Mouse (Mus musculus) c-Kit-negative CD71-positive TER-119-positive erythroid progenitor cells, embryonic 14.5 days (primary cell): ENCODE measurements at regions not wholly inside any gene's neighbourhood (a gene's known extent, or its start where the extent isn't known, plus 50 kb on each side); places are given as distances from the start of the nearest gene placed in this dataset.

Experiments used
- DNase-seq: peaks from one replicate; pipeline ENCODE4 v3.0.0-alpha.2; 2013; ENCODE audit warnings: low read depth, low spot score

DNA sequence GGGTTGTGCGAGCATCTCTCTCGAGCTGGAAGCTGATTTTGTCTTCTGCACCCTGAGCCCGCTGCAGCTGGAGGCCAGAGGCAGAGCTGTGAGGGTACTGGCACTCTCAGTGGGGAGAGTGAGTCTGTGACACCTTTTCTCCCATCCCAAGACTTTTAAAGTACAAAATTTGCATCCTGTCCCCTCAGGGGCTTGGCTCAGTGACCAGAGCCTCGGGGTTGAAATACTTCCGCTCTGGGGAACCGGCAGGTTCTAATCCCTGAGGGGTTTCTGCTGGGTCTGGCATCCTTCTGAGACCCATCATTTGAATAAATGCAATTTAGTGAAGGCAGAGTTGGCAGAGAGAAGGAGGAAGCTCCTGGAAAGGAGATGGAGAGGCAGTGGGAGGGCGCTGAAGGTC, 340.5 kb upstream of the Smim15 start:
- DNase-seq, result no peak

DNA sequence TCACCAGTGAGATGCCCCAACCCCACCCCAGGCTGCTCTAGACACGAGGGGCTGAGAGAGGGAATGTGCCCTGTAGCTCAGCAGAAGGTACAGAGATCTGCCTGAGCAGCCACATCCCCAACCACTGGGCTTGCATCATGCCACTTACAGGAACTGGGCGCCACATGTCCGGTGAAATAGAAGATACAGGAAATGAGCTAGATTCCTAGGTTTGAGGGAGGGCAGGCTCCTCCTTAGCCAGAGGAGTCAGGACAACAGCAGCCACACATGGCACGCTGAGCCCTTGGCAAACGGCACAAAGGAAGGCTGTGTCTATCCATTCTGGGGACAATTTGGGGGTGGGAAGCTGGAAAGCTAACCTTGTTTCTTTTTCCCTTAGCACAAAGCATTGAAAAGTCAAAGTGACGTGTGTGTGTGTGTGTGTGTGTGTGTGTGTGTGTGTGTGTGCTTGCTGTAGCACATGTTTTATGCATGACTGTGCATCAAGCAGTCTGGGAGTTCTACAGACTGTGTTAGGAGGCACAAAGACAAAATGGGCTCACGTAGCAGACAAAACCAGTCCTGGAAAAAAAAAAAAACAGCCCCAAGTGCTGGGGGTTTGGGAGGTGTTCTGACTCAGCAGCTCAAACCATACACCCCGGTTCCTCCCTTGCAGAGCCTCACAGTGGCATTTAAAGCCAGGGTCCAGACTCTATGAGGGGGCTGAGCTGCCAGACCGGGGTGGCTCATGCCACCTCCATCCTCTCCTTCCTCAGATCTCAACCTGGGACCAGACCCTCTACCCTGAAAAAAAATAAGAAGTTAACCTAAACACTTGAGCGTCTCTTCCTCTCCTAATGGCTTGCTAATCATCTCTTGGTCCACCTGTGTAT, 343.7 kb upstream of the Smim15 start:
- no peak for DNase-seq

DNA sequence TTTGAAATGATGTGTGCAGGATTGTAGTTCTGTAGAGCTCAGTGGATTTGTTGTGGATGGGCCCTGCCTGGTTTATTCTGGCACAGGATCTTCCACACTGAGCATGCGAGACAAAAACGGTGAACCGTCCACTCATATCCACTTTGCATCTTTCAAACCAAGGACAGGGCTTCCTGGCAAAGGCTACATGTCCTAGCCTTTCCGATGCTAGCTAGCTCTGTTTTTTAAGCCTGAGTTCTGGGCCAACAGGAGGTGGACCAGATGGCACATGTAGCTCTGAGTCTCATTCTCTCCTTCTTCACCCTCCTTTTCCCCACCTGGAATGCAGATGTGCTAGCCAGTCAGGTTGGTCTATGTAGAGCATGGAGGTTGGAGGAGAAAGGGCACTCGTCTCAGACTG, 345.0 kb upstream of the Smim15 start:
- DNase-seq, result no peak

- no peak for DNase-seq
Observed at GRCm38 (mm10) chr13:107698345-107698744, 345.9 kb upstream of the Smim15 start.

DNA sequence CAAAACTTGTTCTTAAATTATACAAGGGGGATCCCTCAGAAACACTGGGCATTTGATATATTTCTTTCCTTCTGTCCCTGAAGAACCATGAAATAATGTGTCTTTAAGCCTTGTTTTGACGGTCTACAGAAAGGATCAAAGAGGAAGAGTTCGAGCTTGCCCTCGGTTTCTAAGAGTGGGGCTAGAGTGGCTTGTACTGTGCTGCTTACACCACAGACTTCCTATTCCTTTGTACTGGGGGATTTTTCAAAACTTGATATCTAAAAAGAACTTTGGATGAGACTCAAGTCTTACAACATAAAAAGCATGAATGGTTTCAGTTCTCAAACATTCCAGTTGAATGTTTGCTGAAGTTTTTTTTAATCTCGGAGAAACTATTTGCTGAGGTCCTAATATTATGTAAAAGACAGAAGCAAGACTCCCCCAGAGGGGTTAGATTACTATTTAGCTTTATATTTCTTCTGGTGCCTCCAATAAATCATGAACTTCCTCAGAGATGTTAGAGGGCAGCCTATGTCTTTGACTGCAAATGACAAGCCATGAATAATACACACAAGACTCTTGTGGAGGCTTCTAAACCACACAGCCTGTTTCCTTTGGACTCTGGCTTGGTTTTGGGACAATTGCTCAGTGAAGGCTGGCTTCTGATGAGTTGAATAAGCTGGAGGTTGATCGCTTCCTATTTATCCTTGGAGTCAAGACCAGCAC, 352.0 kb upstream of the Smim15 start:
- DNase-seq, result no peak

- no peak for DNase-seq
Observed at GRCm38 (mm10) chr13:107688972-107689371, 355.3 kb upstream of the Smim15 start.

DNA sequence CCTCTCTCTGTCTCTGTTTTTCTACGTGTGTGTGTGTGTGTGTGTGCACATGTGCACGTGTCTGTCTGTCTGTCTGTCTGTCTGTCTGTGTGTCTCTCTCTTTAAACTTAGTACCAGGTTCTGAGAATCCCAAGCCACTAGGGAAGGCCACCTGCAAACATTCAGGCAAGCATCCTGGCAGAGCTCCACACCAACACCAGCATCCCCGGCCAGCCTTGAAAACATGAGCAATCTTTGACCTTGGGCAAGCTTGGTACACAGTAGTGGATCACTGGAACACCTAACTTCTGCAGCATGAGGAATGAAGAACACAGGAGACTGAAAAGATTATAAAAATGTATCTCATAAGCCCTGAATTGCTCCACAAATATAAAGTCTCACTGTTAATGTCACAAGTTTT, 359.0 kb upstream of the Smim15 start:
- no peak for DNase-seq

- no peak for DNase-seq
Observed at GRCm38 (mm10) chr13:107683909-107684308, 360.3 kb upstream of the Smim15 start.

DNA sequence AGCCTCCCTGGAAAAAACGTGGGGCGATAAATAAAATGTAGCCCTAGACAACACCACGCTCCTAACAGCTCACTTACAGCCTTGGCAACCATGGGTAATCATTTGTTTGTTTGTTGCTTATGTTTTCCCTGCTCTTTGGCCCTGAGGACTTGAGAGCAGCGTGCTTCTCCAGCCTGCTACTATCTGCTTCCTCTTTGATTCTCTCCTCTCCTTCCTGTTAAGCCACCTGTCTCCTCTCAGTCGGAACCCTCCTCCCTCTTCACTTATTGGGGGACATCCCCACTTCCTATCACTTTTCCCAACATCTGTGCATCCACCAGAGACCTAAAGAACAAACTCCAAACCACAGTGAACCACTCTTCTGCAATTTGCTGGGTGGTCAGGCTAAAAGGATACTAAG, 362.5 kb upstream of the Smim15 start:
- no peak for DNase-seq

DNA sequence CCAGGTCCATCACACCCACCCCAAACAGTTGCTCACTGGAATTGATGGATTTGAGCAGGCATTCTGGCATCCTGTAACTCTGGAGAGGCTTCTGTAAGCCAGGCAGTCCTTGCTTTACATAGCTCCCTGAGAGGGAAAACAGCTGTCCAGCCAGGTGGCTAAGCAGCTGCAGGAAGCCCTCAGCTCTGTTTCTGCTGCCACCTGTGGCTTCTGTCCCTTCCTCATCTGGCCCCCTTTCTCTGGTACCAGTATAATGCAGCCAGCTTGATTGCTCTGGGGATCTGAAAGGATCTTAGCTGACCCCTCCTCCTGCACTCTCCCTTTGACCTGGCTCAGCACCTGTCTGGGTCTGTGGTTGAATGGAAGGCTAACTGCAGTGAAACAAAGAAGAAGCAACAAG, 365.4 kb upstream of the Smim15 start:
- DNase-seq, result no peak

DNA sequence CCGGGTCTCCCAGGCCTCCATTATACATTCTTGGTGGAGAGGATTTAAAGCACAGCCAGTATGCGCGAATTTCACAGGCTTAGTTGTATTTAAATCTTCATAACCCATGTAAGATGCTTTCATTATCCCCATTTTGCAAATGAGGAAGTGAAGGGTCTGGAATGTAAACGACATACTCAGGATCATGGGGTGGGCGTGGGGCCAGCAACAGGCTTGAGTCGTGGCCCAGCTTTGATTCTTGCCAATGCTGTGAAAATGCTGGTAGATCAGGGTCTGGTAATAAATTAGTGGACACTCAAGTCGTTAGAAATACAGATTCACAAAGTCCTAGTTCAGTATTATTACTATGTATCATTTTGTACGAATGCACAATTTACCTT, 367.2 kb upstream of the Smim15 start:
- DNase-seq, result no peak

- no peak for DNase-seq
Observed at GRCm38 (mm10) chr13:107676310-107677090, 367.7 kb upstream of the Smim15 start.

GRCm38 (mm10) chr13:107672166-107672565, 372.1 kb upstream of the Smim15 start:
- no peak for DNase-seq

DNA sequence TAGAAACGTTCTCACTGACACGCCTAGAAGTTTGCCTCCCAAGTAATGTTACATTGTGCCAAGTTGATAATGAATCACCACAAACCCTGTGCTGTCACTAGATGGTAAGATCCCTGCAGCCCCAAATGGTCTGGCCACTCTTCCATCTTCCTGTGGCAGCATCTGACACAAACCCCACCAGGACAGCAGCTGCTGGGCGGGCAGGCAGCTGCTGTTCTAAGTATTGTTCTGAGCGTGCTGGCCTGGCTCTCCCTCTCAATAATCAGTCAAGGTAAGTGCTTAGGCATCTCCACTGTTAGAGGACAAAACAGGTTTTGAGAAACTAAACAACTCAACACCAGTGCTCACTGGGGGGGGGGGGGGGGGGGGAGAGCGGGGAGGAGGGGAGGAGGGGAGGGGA, 375.7 kb upstream of the Smim15 start:
- no peak for DNase-seq

- no peak for DNase-seq
Observed at GRCm38 (mm10) chr13:107665775-107666174, 378.5 kb upstream of the Smim15 start.

GRCm38 (mm10) chr13:107664197-107664596, 380.0 kb upstream of the Smim15 start:
- DNase-seq, result no peak

- DNase-seq, result no peak
Observed at GRCm38 (mm10) chr13:107663745-107664144, 380.5 kb upstream of the Smim15 start.

GRCm38 (mm10) chr13:107661414-107661813, 382.8 kb upstream of the Smim15 start:
- DNase-seq, result no peak

DNA sequence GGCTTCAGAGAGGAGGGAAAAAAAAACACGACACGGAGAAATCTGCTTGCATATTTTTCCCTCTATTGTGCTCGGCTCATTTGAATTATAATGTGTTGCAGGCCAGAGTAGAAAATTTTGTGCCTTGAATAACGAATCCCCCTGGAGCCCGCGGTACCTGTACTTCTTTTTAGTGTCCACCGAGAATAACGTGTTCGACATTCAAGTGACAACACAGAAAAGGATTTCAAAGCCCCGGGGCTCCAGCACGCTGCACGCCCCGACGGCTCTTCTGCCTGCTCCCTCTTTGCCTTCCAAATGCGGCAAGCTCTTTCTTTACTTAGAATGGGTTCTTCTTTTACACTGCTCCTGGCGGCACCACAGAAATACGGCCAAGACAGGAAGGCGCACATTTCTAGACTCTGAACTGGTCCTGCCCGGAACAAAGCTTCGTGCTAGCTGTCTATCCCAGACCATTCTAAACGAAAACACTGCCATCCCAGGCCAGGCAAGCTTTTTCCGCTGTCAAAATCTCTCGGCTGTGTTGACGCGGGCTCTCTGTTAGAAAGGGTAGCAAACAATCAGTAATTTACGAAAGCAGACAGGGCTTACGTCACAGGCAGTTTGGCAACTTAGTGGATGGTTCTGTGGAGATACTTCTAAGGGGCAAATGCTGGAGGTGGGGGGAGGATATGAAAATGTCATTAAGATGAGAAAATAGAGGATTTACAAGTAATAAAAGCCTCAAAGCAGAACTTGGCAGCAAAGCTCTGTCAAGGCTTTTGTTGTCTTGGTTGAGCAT, 398.2 kb upstream of the Smim15 start:
- no peak for DNase-seq

DNA sequence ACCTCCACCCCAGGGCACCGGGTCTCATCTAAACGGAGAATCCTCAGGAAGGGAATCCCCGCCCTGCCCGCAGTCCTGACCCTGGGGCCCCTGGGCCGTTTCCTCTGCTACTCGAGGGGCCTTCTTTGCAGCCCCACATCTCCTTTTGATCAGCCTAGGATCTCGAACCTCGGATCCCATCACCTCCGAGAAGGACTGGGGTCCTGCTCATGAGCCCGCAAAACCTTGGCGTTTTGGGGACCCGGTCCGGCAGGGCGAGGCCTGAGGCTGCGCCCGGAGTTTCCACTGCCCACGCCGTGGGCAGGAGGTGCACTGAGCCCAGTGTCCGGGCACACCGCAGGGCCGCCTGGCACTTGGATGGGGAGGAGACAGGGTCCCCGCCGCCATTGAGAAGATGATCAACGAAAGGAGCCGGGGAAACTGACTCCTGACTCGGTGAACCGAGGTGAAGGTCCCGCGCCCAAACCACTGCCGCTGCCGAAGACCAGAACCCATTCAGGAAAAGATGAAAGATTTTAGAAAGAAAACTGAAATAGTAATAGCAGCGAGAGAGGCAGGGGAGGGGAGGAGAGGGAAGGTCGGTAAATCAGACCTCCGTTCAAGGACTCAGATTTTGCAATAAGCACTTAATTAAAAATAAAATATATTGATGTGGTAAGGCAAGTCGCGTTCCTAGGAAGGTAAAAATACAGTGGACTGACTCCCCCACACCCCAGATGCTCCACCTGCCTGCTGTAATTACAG, 399.0 kb upstream of the Smim15 start:
- no peak for DNase-seq

DNA sequence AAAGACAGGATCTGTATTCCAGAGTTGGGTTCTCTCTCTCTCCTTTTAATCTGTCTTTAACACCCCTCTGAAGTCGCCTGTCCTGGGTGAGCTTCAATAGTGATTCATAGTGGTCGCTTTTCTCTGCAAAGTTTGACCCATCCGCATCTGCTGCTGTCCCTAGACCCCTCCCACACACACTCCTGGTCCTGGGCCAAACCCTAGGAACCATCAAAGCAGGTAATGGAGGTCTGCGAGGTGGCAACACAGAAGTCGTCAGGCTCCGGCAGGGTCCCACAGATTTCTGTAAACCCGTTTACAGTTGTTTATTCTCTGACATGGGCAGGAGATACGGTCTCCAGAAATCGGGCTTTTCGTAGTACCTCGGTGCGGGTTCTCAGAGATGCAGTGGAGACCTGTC, 399.5 kb upstream of the Smim15 start:
- DNase-seq, result no peak
